Mouse (Mus musculus): ENCODE results near the gene Npas3.

Npas3 gene

GRCm38 (mm10) chr12:53294011-53294410 is 45.5 kb downstream of the Npas3 start:
- no peak for DNase-seq (ENCODE audit: low read depth, low spot score)

GRCm38 (mm10) chr12:53295747-53296146 is 47.3 kb downstream of the Npas3 start:
- DNase-seq (ENCODE audit: low read depth, low spot score): no peak

- no peak for DNase-seq (ENCODE audit: low read depth, low spot score)
Measured at GRCm38 (mm10) chr12:53297946-53298840, 49.7 kb downstream of the Npas3 start.

- no peak for DNase-seq (ENCODE audit: low read depth, low spot score)
Measured at GRCm38 (mm10) chr12:53300964-53301363, 52.5 kb downstream of the Npas3 start.

GRCm38 (mm10) chr12:53302129-53302528 is 53.7 kb downstream of the Npas3 start:
- no peak for DNase-seq (ENCODE audit: low read depth, low spot score)

- DNase-seq (ENCODE audit: low read depth, low spot score): no peak
Measured at GRCm38 (mm10) chr12:53316715-53317114, 68.2 kb downstream of the Npas3 start.

- no peak for DNase-seq (ENCODE audit: low read depth, low spot score)
Measured at GRCm38 (mm10) chr12:53317801-53318200, 69.3 kb downstream of the Npas3 start.

GRCm38 (mm10) chr12:53320526-53320925 is 72.0 kb downstream of the Npas3 start:
- no peak for DNase-seq (ENCODE audit: low read depth, low spot score)

DNA sequence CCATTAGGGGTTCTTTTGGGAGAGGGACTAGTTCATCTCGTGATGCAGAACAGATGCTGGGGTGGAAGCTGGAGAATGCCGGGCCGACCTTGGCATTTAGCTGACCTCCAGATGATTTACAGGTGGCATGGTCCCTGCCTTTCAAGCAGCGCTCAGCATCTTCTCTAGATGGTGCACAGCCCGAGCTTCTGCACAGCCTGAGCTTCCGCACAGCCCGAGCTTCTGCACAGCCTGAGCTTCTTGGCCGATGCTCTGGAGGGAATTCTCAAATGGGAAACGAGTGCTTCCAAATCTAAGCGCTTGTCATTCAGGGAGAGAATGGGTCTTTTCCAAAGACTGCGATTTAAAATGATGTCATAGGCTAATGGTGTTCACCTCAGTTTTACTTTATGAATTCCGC is 72.5 kb downstream of the Npas3 start:
- no peak for DNase-seq (ENCODE audit: low read depth, low spot score)

DNA sequence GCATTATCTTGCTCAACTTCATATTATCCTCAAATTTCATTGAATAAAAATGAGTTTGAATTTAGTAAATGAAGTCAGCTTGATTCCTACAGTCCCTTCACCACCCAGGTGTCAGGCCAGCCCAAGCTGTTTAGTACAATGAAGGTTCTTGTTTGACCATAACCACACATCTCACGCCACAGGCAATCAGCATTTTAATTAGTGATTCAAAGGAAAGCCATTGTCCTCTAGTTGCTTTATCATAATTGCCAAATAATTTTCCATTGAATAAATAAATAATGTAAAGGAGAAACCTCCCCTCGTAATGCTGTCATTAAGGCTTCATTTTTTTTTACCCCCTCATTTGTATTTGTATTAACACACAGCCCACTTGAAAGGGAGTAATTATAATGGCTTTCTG is 73.5 kb downstream of the Npas3 start:
- DNase-seq (ENCODE audit: low read depth, low spot score): no peak

DNA sequence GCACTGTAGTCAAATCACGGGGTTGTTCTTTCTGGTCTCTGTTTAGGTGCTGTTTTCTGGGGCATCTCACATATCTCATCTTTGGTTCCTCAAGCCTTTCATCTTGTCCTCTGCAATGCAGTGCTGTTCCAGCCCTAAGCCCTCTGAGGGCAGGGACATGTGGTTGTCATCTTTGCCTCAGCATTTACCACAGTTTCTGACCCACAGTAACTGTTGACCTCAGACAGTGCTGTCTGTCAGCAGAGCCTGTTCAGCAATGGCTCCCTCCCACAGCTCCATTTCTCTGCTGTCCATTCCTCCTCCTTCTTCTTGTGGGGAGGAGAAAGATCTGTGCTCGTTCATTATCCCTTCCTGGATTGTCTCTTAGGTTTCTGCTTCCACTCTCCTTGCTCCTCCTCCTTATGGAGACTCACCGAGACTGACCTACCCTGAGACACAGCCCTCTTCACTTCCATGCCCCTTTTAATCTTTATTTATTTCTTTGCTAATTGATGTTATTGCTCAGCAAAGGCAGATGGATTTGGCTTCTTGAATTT is 79.2 kb downstream of the Npas3 start:
- no peak for DNase-seq (ENCODE audit: low read depth, low spot score)

GRCm38 (mm10) chr12:53328257-53328736 is 79.8 kb downstream of the Npas3 start:
- DNase-seq (ENCODE audit: low read depth, low spot score): no peak

GRCm38 (mm10) chr12:53330141-53330540 is 81.7 kb downstream of the Npas3 start:
- no peak for DNase-seq (ENCODE audit: low read depth, low spot score)

GRCm38 (mm10) chr12:53331391-53331790 is 82.9 kb downstream of the Npas3 start:
- DNase-seq (ENCODE audit: low read depth, low spot score): no peak

- DNase-seq (ENCODE audit: low read depth, low spot score): no peak
Measured at GRCm38 (mm10) chr12:53331800-53332199, 83.3 kb downstream of the Npas3 start.

- no peak for DNase-seq (ENCODE audit: low read depth, low spot score)
Measured at GRCm38 (mm10) chr12:53333251-53333650, 84.8 kb downstream of the Npas3 start.

DNA sequence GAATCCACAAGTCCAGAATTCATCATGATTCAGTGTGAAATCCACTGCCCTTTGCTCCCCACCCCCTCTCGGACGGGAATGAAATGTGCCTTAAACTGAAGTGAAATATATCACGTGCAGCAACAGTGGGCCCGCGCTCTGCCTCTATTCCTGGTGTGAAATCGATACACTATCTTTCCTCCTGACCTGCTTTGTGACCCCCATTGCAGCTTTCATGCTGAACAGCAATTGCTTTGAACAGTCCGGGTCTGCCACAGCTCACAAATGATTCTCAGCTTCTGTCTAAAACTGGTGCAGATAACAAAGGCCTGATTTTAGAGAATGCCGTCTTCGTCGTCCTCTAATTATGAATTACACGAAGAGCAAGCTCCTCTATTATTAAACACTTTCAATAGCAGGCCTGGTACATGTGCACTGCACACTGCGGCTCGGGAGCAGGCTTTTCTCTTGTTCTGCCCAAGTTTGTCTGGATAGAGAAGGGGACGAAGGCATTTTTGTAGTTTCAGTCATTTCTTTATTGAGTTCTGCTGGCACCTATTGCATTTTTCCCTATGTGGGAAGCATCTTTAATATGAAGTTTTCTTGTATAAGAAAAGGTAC is 90.0 kb downstream of the Npas3 start:
- no peak for DNase-seq (ENCODE audit: low read depth, low spot score)

GRCm38 (mm10) chr12:53342741-53343140 is 94.3 kb downstream of the Npas3 start:
- no peak for DNase-seq (ENCODE audit: low read depth, low spot score)

- no peak for DNase-seq (ENCODE audit: low read depth, low spot score)
Measured at GRCm38 (mm10) chr12:53351860-53352259, 103.4 kb downstream of the Npas3 start.

GRCm38 (mm10) chr12:53365751-53366150 is 117.3 kb downstream of the Npas3 start:
- no peak for DNase-seq (ENCODE audit: low read depth, low spot score)

DNA sequence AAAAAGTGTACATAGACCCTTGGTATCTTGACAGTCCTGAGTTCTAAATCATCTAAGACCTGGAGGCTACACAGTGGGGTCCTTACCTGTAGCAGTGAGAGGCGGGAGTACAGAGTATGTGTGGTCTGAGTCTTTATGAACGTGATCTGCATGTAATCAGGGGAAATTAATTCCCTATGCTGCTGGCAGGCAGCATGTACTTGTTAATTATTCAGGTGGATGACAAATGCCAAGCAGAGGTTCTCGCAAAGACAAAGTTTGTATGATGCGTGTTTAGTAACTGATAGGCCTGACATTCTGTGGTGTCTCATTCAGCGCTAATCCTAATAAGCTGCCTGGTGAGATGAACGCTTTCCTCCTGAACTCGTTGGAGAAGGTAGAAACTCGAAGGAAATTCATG is 136.4 kb downstream of the Npas3 start:
- DNase-seq (ENCODE audit: low read depth, low spot score): no peak

DNA sequence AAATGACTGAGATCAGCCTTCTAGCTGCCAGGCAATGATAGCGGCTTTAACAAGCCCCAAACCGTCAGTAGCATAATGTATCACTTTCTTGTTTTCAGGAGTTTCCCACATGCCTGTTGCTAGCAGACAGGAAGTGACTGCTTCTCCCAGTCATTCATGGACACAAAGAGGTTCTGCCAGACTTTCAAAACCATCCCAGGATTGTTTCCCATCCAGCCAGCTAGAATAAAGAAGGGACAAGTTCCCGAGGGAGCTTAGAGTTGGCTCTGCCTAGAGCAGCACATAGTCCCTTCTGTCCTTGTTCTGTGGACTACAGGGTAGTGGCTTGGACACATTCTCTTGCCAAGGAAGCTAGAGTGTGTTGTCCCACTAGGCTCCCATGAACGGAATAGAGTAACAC is 157.4 kb downstream of the Npas3 start:
- DNase-seq (ENCODE audit: low read depth, low spot score): no peak

DNA sequence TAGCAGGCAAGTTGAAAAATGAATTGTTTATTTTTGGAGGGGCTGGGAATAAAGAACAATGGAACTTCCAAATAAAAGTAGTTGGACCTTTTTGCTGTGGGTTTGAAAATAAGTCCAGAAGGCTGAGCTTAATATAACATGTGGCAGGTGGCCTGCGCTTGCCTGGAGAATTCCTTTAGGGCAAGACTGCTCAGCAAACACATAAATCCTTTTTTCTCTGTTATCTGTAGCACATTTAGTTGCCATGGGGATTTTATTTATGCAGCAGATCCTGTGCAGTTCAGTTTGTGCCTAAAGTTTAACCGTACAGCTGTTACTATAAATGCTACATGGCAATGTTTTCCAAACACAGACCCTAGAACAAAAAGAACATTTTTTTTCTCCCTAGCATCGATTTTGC is 159.3 kb downstream of the Npas3 start:
- no peak for DNase-seq (ENCODE audit: low read depth, low spot score)
